Mouse (Mus musculus) liver, embryonic 11.5 days (tissue): ENCODE results near the gene Defb11. TPM values are rescaled to one million over a fixed set of nuclear protein-coding genes. Genes with fewer than 3 reads are reported as not detected.
A peak's percentile ranks its signal among the peaks of the same experiment; 100 is the strongest.
"Not testable (repeated sequence)": the region's sequence is repeated elsewhere in the genome, so short reads cannot be mapped to it uniquely, and the experiment has no call there.

Experiments
- ATAC-seq: fragments of 200-750 bp; cut with Nextera tagmentation; replicated peaks from 2 replicates; pipeline ENCODE4 v1.8.0; 2017; ENCODE audit warnings: moderate number of reproducible peaks, mild to moderate bottlenecking, moderate TSS enrichment, moderate library complexity; ENCODE audit not compliant: low FRiP score
- DNase-seq: peaks from one replicate; pipeline ENCODE4 v3.0.0-alpha.2; 2017; ENCODE audit warnings: low spot score
- H3K27ac ChIP-seq: fragments of 300-500 bp; sonication (generic); 2 replicates; pipeline ENCODE4 v1.5.1; 2014; ENCODE audit warnings: mild to moderate bottlenecking, low read depth, low read length, control low read depth
- H3K27me3 ChIP-seq: fragments of 300-500 bp; sonication (generic); replicated peaks from 2 replicates; pipeline ENCODE4 v1.6.1; 2014; ENCODE audit warnings: low read length, mixed read lengths; ENCODE audit not compliant: control insufficient read depth, insufficient read depth
- H3K36me3 ChIP-seq: fragments of 300-500 bp; sonication (generic); 2 replicates; pipeline ENCODE4 v1.6.1; 2014; ENCODE audit warnings: mild to moderate bottlenecking, low read length, moderate library complexity, mixed read lengths; ENCODE audit not compliant: control insufficient read depth, insufficient read depth
- H3K4me1 ChIP-seq: fragments of 300-500 bp; sonication (generic); replicated peaks from 2 replicates; pipeline ENCODE4 v1.6.1; 2014; ENCODE audit warnings: low read length, mixed read lengths; ENCODE audit not compliant: control insufficient read depth, insufficient read depth
- H3K4me2 ChIP-seq: fragments of 300-500 bp; sonication (generic); 2 replicates; pipeline ENCODE4 v1.6.1; 2014; ENCODE audit warnings: mild to moderate bottlenecking, control low read depth, moderate library complexity
- H3K4me3 ChIP-seq: fragments of 300-500 bp; sonication (generic); 2 replicates; pipeline ENCODE4 v1.5.1; 2014; ENCODE audit warnings: low read depth, low read length, control low read depth
- H3K9ac ChIP-seq: fragments of 300-500 bp; sonication (generic); 2 replicates; pipeline ENCODE4 v1.6.1; 2014; ENCODE audit warnings: low read depth, low read length, control low read depth
- H3K9me3 ChIP-seq: fragments of 300-500 bp; sonication (generic); 2 replicates; pipeline ENCODE4 v1.6.1; 2016; ENCODE audit warnings: low read length, inconsistent platforms, mixed read lengths; ENCODE audit not compliant: control insufficient read depth
- WGBS: fragments of 180-500 bp; shearing (Covaris S2); extraction: QIAGEN DNeasy Blood & Tissue Kit; methylation state at CpG from one replicate; pipeline ENCODE4 v1.1.7; 2014; 5-methylcytosine and 5-hydroxymethylcytosine counted together
- polyA plus RNA-seq: library from polyadenylated mRNA; unstranded; fragments of >200 nt; fragmentation: Nextera tagmentation; extraction: Ambion mirVana; gene quantifications from 2 replicates; pipeline ENCODE4 v1.2.1, GENCODE M21; 2014

Defb11 gene
- polyA plus RNA-seq: not detected in 2 replicates

GRCm38 (mm10) chr8:21906290-21906689, at the start of gene Defb11:
Gene Defb11, minus strand, starts transcription at chr8:21906412.
- not testable (repeated sequence) for H3K4me2 ChIP-seq, H3K27me3 ChIP-seq, H3K4me3 ChIP-seq, H3K4me1 ChIP-seq, ATAC-seq, H3K36me3 ChIP-seq, H3K27ac ChIP-seq, H3K9ac ChIP-seq, H3K9me3 ChIP-seq, DNase-seq

DNA sequence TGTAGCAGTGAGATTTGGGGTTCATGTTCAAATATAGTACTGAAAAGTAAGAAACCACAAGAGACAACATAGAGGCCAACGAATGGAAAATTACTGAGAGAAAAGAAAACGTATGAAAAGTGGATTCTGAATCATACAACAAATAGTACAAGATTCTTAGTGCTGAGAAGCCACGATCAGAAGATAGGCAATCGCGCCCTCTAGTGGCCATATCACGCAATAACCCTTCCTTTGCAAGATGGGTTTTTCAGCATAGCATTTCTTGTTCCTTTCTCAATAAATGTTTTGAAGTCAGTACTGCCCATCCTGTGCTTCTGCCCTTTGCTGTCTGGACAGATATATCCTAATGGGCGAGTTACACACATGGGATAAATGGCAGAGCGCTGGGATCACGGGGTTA, 49.1 kb upstream of the Defb11 start:
- no peak overlapping the region for H3K9ac ChIP-seq
- H3K4me3 ChIP-seq: no peak overlapping the region
- WGBS: 8% methylated on average over 9 of the region's 9 CpGs
- no peaks in the 10 kb centered on the region for H3K27me3 ChIP-seq
- H3K27ac ChIP-seq: no peak overlapping the region
- no peaks in the 10 kb centered on the region for H3K4me1 ChIP-seq
- no peak overlapping the region for H3K4me2 ChIP-seq
- no peaks in the 10 kb centered on the region for H3K9me3 ChIP-seq
- H3K36me3 ChIP-seq: no peaks in the 10 kb centered on the region
- ATAC-seq: no peak
- peak; percentile 32 for DNase-seq

- Histone ChIP-seq H3K36me3 (no peaks in the 10 kb centered on the region), H3K27me3 (no peaks in the 10 kb centered on the region), H3K4me1 (no peaks in the 10 kb centered on the region), H3K4me3 (no peak overlapping the region), H3K9ac (no peak overlapping the region), H3K27ac (no peak overlapping the region), H3K9me3 (no peaks in the 10 kb centered on the region), H3K4me2 (no peak overlapping the region)
- WGBS: 77% methylated on average over 9 of the region's 9 CpGs
- ATAC-seq (no peak), DNase-seq (no peak)
Measured at GRCm38 (mm10) chr8:21947311-21948017, 41.3 kb upstream of the Defb11 start.

DNA sequence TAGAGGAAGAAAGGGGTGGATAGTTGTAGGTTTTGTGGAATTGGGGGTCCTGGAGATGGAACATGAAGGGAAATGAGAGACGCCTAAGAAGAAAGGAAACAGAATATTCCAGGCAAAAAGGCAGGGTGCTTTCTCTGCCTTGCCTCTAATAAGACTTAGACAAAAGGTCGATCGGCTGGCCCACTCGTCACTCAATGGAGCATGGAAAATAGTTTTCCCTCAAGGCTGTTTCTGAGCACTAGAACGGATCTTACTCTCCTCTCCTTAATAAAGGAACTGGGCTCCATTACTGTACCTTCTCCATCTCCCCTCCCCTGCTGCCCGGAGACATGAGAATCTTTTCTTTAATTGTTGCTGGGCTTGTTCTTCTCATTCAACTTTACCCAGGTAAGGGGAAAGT, 40.2 kb upstream of the Defb11 start, which contains the start of gene Defb13:
Gene Defb13, plus strand, starts transcription at position 301 of the 400 bp plus-strand sequence.
- Histone ChIP-seq H3K36me3 (no peaks in the 10 kb centered on the region), H3K27me3 (no peaks in the 10 kb centered on the region), H3K4me1 (no peaks in the 10 kb centered on the region), H3K9me3 (no peaks in the 10 kb centered on the region), H3K4me3 (no peak within 1 kb of the TSS), H3K9ac (no peak within 1 kb of the TSS), H3K4me2 (no peak within 1 kb of the TSS), H3K27ac (no peak within 1 kb of the TSS)
- 85% methylated on average over 6 of the region's 6 CpGs for WGBS
- ATAC-seq: no peak
- DNase-seq: no peak

DNA sequence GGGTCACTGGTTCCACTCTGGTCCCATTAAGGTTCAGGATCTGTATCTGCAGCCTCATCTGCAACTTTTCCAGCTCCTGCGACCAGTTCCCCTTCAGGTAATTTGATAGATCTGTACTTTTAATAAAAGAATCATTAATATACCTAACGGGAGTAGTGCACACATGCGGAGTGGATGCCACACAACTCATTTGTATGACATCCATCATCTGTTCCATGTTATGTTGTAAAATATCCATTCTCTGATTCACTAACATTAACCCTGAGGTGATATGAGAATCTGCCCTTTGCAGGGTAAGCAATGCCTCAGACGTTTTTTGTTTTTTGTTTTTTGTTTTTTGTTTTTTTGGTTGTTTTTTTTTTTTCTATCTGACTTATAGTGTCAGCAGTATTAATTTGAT, 31.8 kb upstream of the Defb11 start, which contains the start of gene Defb35:
Gene Defb35, plus strand, starts transcription at position 301 of the 400 bp plus-strand sequence.
- H3K4me1 ChIP-seq, H3K27ac ChIP-seq, H3K36me3 ChIP-seq, ATAC-seq, H3K4me3 ChIP-seq, H3K27me3 ChIP-seq, H3K9me3 ChIP-seq, H3K9ac ChIP-seq, H3K4me2 ChIP-seq, DNase-seq: not testable (repeated sequence)
- WGBS: 77% methylated on average over 4 of the region's 4 CpGs

GRCm38 (mm10) chr8:21932610-21933009, 26.4 kb upstream of the Defb11 start, which contains the start of gene Defb15:
Gene Defb15, minus strand, starts transcription at chr8:21932710.
- no peaks in the 10 kb centered on the region for H3K9me3 ChIP-seq
- no peaks in the 10 kb centered on the region for H3K4me1 ChIP-seq
- no peaks in the 10 kb centered on the region for H3K27me3 ChIP-seq
- ATAC-seq (no peak), DNase-seq (no peak)
- 87% methylated on average over 6 of the region's 6 CpGs for WGBS
- no peak within 1 kb of the TSS for H3K4me2 ChIP-seq
- H3K4me3 ChIP-seq: no peak within 1 kb of the TSS
- no peak within 1 kb of the TSS for H3K27ac ChIP-seq
- H3K36me3 ChIP-seq: no peaks in the 10 kb centered on the region
- no peak within 1 kb of the TSS for H3K9ac ChIP-seq

DNA sequence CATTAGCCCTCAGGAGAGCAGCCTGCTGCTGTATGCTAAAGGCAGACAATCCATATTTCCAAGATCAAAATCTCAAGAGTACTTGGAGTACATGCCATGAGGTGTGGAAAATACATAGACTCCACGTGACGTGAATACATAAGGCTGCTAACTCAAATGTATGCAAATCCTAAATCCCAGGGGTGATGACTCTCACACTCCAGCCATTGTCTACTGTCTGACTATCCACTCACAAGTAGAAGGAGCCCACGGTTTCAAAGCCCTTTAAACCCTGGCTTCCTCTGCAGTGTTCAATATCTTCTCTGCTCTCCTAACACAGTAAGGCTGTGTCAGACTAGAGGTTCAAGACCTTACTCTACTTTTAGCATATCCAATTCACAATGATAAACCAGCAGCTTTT, 24.5 kb upstream of the Defb11 start:
- not testable (repeated sequence) for H3K9ac ChIP-seq, H3K36me3 ChIP-seq, H3K27me3 ChIP-seq, H3K4me3 ChIP-seq, H3K9me3 ChIP-seq, H3K27ac ChIP-seq, H3K4me2 ChIP-seq, H3K4me1 ChIP-seq, ATAC-seq, DNase-seq
- 80% methylated on average over 3 of the region's 3 CpGs for WGBS

- Histone ChIP-seq H3K27me3 (no peaks in the 10 kb centered on the region), H3K9me3 (no peaks in the 10 kb centered on the region), H3K4me3 (no peak overlapping the region), H3K4me1 (no peaks in the 10 kb centered on the region), H3K36me3 (no peaks in the 10 kb centered on the region), H3K9ac (no peak overlapping the region), H3K4me2 (no peak overlapping the region), H3K27ac (no peak overlapping the region)
- 78% methylated on average over 3 of the region's 3 CpGs for WGBS
- no peak for DNase-seq
- ATAC-seq: no peak
Measured at GRCm38 (mm10) chr8:21915625-21916024, 9.4 kb upstream of the Defb11 start.

GRCm38 (mm10) chr8:21912554-21912953, 6.3 kb upstream of the Defb11 start:
- ATAC-seq: no peak
- H3K36me3 ChIP-seq: no peaks in the 10 kb centered on the region
- WGBS: 22% methylated on average over 2 of the region's 2 CpGs

More at GRCm38 (mm10) chr8:21912554-21912953, 6.3 kb upstream of the Defb11 start:
- H3K9ac ChIP-seq: no peak overlapping the region
- no peak overlapping the region for H3K4me2 ChIP-seq
- H3K4me1 ChIP-seq: no peaks in the 10 kb centered on the region
- no peaks in the 10 kb centered on the region for H3K27me3 ChIP-seq
- no peak overlapping the region for H3K27ac ChIP-seq
- no peak overlapping the region for H3K4me3 ChIP-seq
- H3K9me3 ChIP-seq: no peaks in the 10 kb centered on the region
- no peak for DNase-seq
